Mouse (Mus musculus): ENCODE measurements around the gene Itpkc. TPM values are rescaled to one million over a fixed set of nuclear protein-coding genes. Genes with fewer than 3 reads are reported as not detected.
A peak's percentile ranks its signal among the peaks of the same experiment; 100 is the strongest.

Gene Itpkc
- polyA plus RNA-seq, 1 experiment: 11.2 TPM

- H3K4me1 ChIP-seq (ENCODE audit: control insufficient read depth, insufficient read depth, low read length): peaks cover 42% of the 10 kb centered on the region
- no peak overlapping the region for H3K4me3 ChIP-seq (replicated peaks; ENCODE audit: extremely low read depth, low read depth, low read length)
- no peak for DNase-seq
- no peak for TF ChIP-seq CTCF (IDR thresholded peaks at IDR 0.05; ENCODE audit: insufficient read depth, low read length)
- TF ChIP-seq POLR2A (IDR thresholded peaks at IDR 0.05; ENCODE audit: borderline replicate concordance, extremely low read depth, low read depth, low read length): no peak
- 62% methylated on average over 5 of the region's 5 CpGs for WGBS
Observed at GRCm38 (mm10) chr7:27162780-27163449, 65.5 kb downstream of the Itpkc start.

- TF ChIP-seq POLR2A (IDR thresholded peaks at IDR 0.05; ENCODE audit: borderline replicate concordance, extremely low read depth, low read depth, low read length): no peak
- TF ChIP-seq CTCF (IDR thresholded peaks at IDR 0.05; ENCODE audit: insufficient read depth, low read length): no peak
- 69% methylated on average over 4 of the region's 4 CpGs for WGBS
- no peak for DNase-seq
- Histone ChIP-seq H3K4me1 (ENCODE audit: control insufficient read depth, insufficient read depth, low read length) (peaks cover 37% of the 10 kb centered on the region), H3K4me3 (replicated peaks; ENCODE audit: extremely low read depth, low read depth, low read length) (no peak overlapping the region)
Observed at GRCm38 (mm10) chr7:27161744-27162143, 66.7 kb downstream of the Itpkc start.

DNA sequence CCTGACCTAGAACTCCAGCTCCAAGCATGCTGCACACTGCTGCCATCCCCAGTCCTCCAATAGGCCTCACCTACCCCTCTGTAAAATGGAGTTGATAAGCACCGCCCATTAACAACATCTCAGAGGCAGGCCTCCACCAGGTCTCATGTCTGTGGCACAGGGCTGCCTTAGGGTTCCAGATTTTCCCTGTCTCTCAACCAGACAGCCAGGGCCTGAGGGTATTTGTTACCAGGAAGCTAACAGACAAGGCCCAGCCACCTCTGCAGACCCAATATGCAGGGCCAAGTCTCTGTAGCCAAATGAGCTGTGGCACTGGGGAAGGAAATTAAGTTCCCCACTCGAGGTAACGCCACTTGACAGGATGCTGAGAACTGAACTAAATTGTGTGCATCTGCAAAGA is 67.5 kb downstream of the Itpkc start:
- 56% methylated on average over 3 of the region's 3 CpGs for WGBS
- peaks cover 37% of the 10 kb centered on the region for H3K4me1 ChIP-seq (ENCODE audit: control insufficient read depth, insufficient read depth, low read length)
- TF ChIP-seq CTCF (IDR thresholded peaks at IDR 0.05; ENCODE audit: insufficient read depth, low read length) (no peak), POLR2A (IDR thresholded peaks at IDR 0.05; ENCODE audit: borderline replicate concordance, extremely low read depth, low read depth, low read length) (no peak)
- no peak overlapping the region for H3K4me3 ChIP-seq (replicated peaks; ENCODE audit: extremely low read depth, low read depth, low read length)
- DNase-seq: no peak

DNA sequence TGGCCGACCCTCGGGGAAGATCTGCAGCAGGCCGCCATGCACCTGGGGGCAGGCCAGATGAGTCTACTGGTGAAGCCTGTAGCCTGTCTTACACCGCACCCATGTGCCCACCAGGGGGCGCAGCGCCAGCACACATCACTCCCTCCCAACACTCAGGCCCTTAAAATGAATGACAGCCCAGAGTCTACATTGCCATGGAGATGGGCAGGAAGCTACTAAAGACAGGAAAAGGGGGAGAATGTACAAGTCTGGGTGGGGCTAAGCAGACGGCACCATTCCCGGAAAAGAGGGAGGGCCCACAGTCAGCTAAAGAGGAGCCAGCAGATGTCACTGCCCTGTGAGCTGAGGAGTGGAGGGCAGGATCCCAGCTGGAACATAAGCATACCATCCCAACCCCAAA is 68.6 kb downstream of the Itpkc start:
- WGBS: 6% methylated on average over 8 of the region's 8 CpGs
- peaks cover 32% of the 10 kb centered on the region for H3K4me1 ChIP-seq (ENCODE audit: control insufficient read depth, insufficient read depth, low read length)
- peak; percentile 50; the same call in 1 of the 2 replicates for TF ChIP-seq POLR2A (IDR thresholded peaks at IDR 0.05; ENCODE audit: borderline replicate concordance, extremely low read depth, low read depth, low read length)
- TF ChIP-seq CTCF (IDR thresholded peaks at IDR 0.05; ENCODE audit: insufficient read depth, low read length): peak; percentile 92
- H3K4me3 ChIP-seq (replicated peaks; ENCODE audit: extremely low read depth, low read depth, low read length): no peak overlapping the region
- DNase-seq: peak; percentile 85

DNA sequence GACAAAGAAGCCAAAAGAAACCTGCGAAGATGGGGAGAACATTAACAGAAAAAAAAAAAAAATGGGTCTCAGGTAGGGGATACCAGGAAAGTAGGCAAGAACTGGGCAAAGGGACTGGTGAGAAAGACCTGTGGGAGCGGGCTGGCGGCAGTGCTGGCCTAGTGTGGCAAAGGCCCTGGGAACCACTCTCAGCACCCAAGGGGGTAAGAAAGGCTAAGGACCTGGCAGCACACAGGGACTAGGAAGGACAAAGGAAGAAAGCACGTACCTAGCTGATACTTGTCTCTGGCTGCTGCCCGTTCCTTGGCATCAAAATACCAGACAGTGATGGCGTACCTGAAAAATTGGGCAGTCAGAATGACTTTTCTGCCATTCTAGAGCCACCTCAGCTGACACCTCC is 69.2 kb downstream of the Itpkc start:
- Histone ChIP-seq H3K4me1 (ENCODE audit: control insufficient read depth, insufficient read depth, low read length) (peaks cover 26% of the 10 kb centered on the region), H3K4me3 (replicated peaks; ENCODE audit: extremely low read depth, low read depth, low read length) (no peak overlapping the region)
- no peak for TF ChIP-seq POLR2A (IDR thresholded peaks at IDR 0.05; ENCODE audit: borderline replicate concordance, extremely low read depth, low read depth, low read length)
- no peak for DNase-seq
- 89% methylated on average over 6 of the region's 6 CpGs for WGBS

- H3K4me3 ChIP-seq (replicated peaks; ENCODE audit: extremely low read depth, low read depth, low read length): no peak overlapping the region
- peaks cover 22% of the 10 kb centered on the region for H3K4me1 ChIP-seq (ENCODE audit: control insufficient read depth, insufficient read depth, low read length)
- no peak for DNase-seq
- WGBS: 84% methylated on average over 9 of the region's 9 CpGs
- TF ChIP-seq CTCF (IDR thresholded peaks at IDR 0.05; ENCODE audit: insufficient read depth, low read length): no peak
- TF ChIP-seq POLR2A (IDR thresholded peaks at IDR 0.05; ENCODE audit: borderline replicate concordance, extremely low read depth, low read depth, low read length): no peak
Observed at GRCm38 (mm10) chr7:27158171-27158570, 70.3 kb downstream of the Itpkc start.

Other genes with a start within 250 kb of the Itpkc start
- 0.11 and 0.12 TPM in 2 replicates for gene Cyp2a12, start 199.6 kb downstream of the Itpkc start, polyA plus RNA-seq (2012; rRNA removed)
- gene Cyp2f2, start 108.8 kb downstream of the Itpkc start, polyA plus RNA-seq (2012; rRNA removed): 3,886 and 4,289 TPM in 2 replicates
- not detected in 2 replicates for gene Cyp2t4, start 74.9 kb downstream of the Itpkc start, polyA plus RNA-seq (2012; rRNA removed)
- 107 and 115 TPM in 2 replicates for gene Egln2, start 61.9 kb downstream of the Itpkc start, polyA plus RNA-seq (2012; rRNA removed)
- 67.8 and 69.0 TPM in 2 replicates for gene Rab4b, start 49.8 kb downstream of the Itpkc start, polyA plus RNA-seq (2012; rRNA removed)
- gene Gm21983, start 47.6 kb downstream of the Itpkc start, polyA plus RNA-seq (2012; rRNA removed): not detected in 2 replicates
- gene Mia, start 47.5 kb downstream of the Itpkc start, polyA plus RNA-seq (2012; rRNA removed): 10.5 and 13.5 TPM in 2 replicates
- gene BC024978, start 32.9 kb downstream of the Itpkc start, polyA plus RNA-seq (2012; rRNA removed): 11.2 and 13.5 TPM in 2 replicates
- gene Snrpa, start 32.4 kb downstream of the Itpkc start, polyA plus RNA-seq (2012; rRNA removed): 135 and 136 TPM in 2 replicates
- 68.6 and 76.8 TPM in 2 replicates for gene Coq8b, start 4.4 kb upstream of the Itpkc start, polyA plus RNA-seq (2012; rRNA removed)
- 33.0 and 36.4 TPM in 2 replicates for gene Numbl, start 29.8 kb upstream of the Itpkc start, polyA plus RNA-seq (2012; rRNA removed)
- gene Ltbp4, start 109.0 kb upstream of the Itpkc start, polyA plus RNA-seq (2012; rRNA removed): 496 and 612 TPM in 2 replicates
- 76.4 and 85.1 TPM in 2 replicates for gene Shkbp1, start 127.4 kb upstream of the Itpkc start, polyA plus RNA-seq (2012; rRNA removed)
- gene Gm20479, start 128.8 kb upstream of the Itpkc start, polyA plus RNA-seq (2012; rRNA removed): not detected in 2 replicates
- 0.05 and 0.13 TPM in 2 replicates for gene Sptbn4, start 219.0 kb upstream of the Itpkc start, polyA plus RNA-seq (2012; rRNA removed)
- 71.6 and 78.8 TPM in 2 replicates for gene Blvrb, start 219.3 kb upstream of the Itpkc start, polyA plus RNA-seq (2012; rRNA removed)
- 10.2 and 10.5 TPM in 2 replicates for gene Sertad3, start 245.1 kb upstream of the Itpkc start, polyA plus RNA-seq (2012; rRNA removed)

Measured in lung, adult 2 months (tissue).